Mouse (Mus musculus) olfactory bulb, adult 2 months (tissue): ENCODE data around the gene Bicd2. TPM values are rescaled to one million over a fixed set of nuclear protein-coding genes. Genes with fewer than 3 reads are reported as not detected.

Source experiments
- H3K27ac ChIP-seq: fragments of 200-500 bp; 2 replicates; pipeline ENCODE4 v1.5.1; 2012; ENCODE audit warnings: low read depth, low read length; ENCODE audit not compliant: insufficient read depth
- H3K4me1 ChIP-seq: fragments of 200-500 bp; 2 replicates; pipeline ENCODE4 v1.6.1; 2012; ENCODE audit warnings: low read length; ENCODE audit not compliant: control insufficient read depth, insufficient read depth
- H3K4me3 ChIP-seq: fragments of 200-500 bp; 2 replicates; pipeline ENCODE4 v1.5.1; 2012; ENCODE audit warnings: mild to moderate bottlenecking, low read depth, low read length, moderate library complexity; ENCODE audit not compliant: insufficient read depth
- CTCF ChIP-seq: fragments of 200-500 bp; IDR thresholded peaks from 2 replicates; pipeline ENCODE4 v1.5.1; 2012; ENCODE audit warnings: low read depth, mild to moderate bottlenecking, low read length, moderate library complexity; ENCODE audit not compliant: insufficient read depth
- POLR2A ChIP-seq: fragments of 200-500 bp; IDR thresholded peaks from 2 replicates; pipeline ENCODE4 v1.6.1; 2012; ENCODE audit warnings: mild to moderate bottlenecking, low read depth, low read length, moderate library complexity; ENCODE audit not compliant: insufficient read depth
- WGBS: fragments of 180-500 bp; shearing (Covaris S2); methylation state at CpG from one replicate; pipeline ENCODE4 v1.1.7; 2018; 5-methylcytosine and 5-hydroxymethylcytosine counted together
- polyA plus RNA-seq: library from polyadenylated mRNA; stranded (reverse); fragments of >200 nt; gene quantifications from 2 replicates; pipeline ENCODE4 v1.2.4, GENCODE M21; 2012; ENCODE audit warnings: low replicate concordance; ENCODE audit not compliant: missing spikeins, insufficient read depth, insufficient read length

Gene Bicd2
- polyA plus RNA-seq: 48.0 TPM in 1 of 2 replicates, not detected in the other

GRCm38 (mm10) chr13:49341012-49341830 lies at the start of gene Bicd2:
Gene Bicd2, plus strand, starts transcription at chr13:49341585.
- H3K4me1 ChIP-seq: peaks cover 33% of the 10 kb centered on the region
- WGBS: under 1% methylated on average over 74 of the region's 74 CpGs

GRCm38 (mm10) chr13:49291949-49292348 lies 49.4 kb upstream of the Bicd2 start:
- no peak overlapping the region for H3K27ac ChIP-seq
- WGBS: 94% methylated on average over 6 of the region's 6 CpGs
- no peak for TF ChIP-seq POLR2A
- TF ChIP-seq CTCF: no peak
- H3K4me1 ChIP-seq: 0 out of 2 replicates have a peak, but pooled peaks cover 6% of the 10 kb centered on the region
- H3K4me3 ChIP-seq: no peak overlapping the region

More at GRCm38 (mm10) chr13:49341012-49341830, at the start of gene Bicd2:
- Histone ChIP-seq H3K4me3 (peak within 1 kb of the TSS; percentile 62), H3K27ac (peak within 1 kb of the TSS; percentile 47)
- TF ChIP-seq POLR2A (peak; percentile 92), CTCF (no peak)

GRCm38 (mm10) chr13:49294108-49294507 lies 47.3 kb upstream of the Bicd2 start:
- TF ChIP-seq CTCF (no peak), POLR2A (no peak)
- WGBS: 85% methylated on average over 9 of the region's 9 CpGs
- Histone ChIP-seq H3K27ac (no peak overlapping the region), H3K4me1 (peaks cover 10% of the 10 kb centered on the region; the same call in 1 of the 2 replicates), H3K4me3 (no peak overlapping the region)

GRCm38 (mm10) chr13:49296270-49296669 lies 45.1 kb upstream of the Bicd2 start:
- Histone ChIP-seq H3K27ac (no peak overlapping the region), H3K4me3 (no peak overlapping the region), H3K4me1 (peaks cover 10% of the 10 kb centered on the region; the same call in 1 of the 2 replicates)
- WGBS: 85% methylated on average over 7 of the region's 7 CpGs
- TF ChIP-seq CTCF (no peak), POLR2A (no peak)

- no peak for TF ChIP-seq POLR2A
- TF ChIP-seq CTCF: no peak
- 87% methylated on average over 14 of the region's 14 CpGs for WGBS
- H3K4me1 ChIP-seq: peaks cover 10% of the 10 kb centered on the region; the same call in 1 of the 2 replicates
- no peak overlapping the region for H3K27ac ChIP-seq
- no peak overlapping the region for H3K4me3 ChIP-seq
Measured at GRCm38 (mm10) chr13:49298514-49299381, 42.6 kb upstream of the Bicd2 start.

- no peak overlapping the region for H3K27ac ChIP-seq
- 80% methylated on average over 1 of the region's 1 CpGs for WGBS
- TF ChIP-seq CTCF: no peak
- no peak for TF ChIP-seq POLR2A
- H3K4me3 ChIP-seq: no peak overlapping the region
- H3K4me1 ChIP-seq: peaks cover 10% of the 10 kb centered on the region; the same call in 1 of the 2 replicates
Measured at GRCm38 (mm10) chr13:49300771-49301170, 40.6 kb upstream of the Bicd2 start.

GRCm38 (mm10) chr13:49306771-49307310 lies 34.5 kb upstream of the Bicd2 start:
- H3K4me3 ChIP-seq: no peak overlapping the region
- H3K27ac ChIP-seq: peak overlapping the region; percentile 20; the same call in 1 of the 2 replicates
- 86% methylated on average over 7 of the region's 7 CpGs for WGBS
- peaks cover 6% of the 10 kb centered on the region; the same call in 1 of the 2 replicates for H3K4me1 ChIP-seq
- TF ChIP-seq POLR2A: no peak

GRCm38 (mm10) chr13:49307311-49307969 lies 33.9 kb upstream of the Bicd2 start:
- peak overlapping the region; percentile 20; the same call in 1 of the 2 replicates for H3K27ac ChIP-seq
- peaks cover 6% of the 10 kb centered on the region; the same call in 1 of the 2 replicates for H3K4me1 ChIP-seq
- no peak overlapping the region for H3K4me3 ChIP-seq
- no peak for TF ChIP-seq CTCF
- TF ChIP-seq POLR2A: no peak
- WGBS: 54% methylated on average over 10 of the region's 10 CpGs
